Mouse (Mus musculus): ENCODE data around the gene Taf4. TPM values are rescaled to one million over a fixed set of nuclear protein-coding genes. Genes with fewer than 3 reads are reported as not detected.

The Taf4 gene
- polyA plus RNA-seq, 1 experiment, result 6.3 TPM

DNA sequence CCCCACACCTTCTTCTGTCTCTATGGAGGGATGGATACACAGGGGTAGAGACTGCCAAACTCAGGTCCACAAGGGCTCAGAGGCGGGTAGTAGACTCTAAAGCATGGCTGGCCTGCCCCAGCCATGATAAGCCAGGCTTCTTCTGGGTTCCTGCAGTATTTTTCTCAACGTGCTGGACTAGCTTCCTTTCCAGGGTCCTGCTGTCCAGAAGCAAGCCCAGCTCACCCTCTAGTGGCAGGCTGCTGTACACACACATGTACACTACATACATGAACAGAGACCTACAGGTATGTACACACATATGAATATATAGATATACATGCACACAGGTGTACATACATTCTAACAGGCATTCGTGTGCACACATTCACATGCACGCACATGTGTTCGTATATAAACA lies 103.7 kb downstream of the Taf4 start:
- Histone ChIP-seq H3ac (ENCODE audit: control insufficient read depth, insufficient read length) (no peak overlapping the region), H3K4me2 (ENCODE audit: low read depth) (no peak overlapping the region), H3K27me3 (ENCODE audit: control insufficient read depth, insufficient read depth, insufficient read length) (peaks cover 8% of the 10 kb centered on the region), H3K79me2 (ENCODE audit: control insufficient read depth, insufficient read depth) (no peaks in the 10 kb centered on the region), H3K4me3 (no peak overlapping the region), H3K36me3 (ENCODE audit: control insufficient read depth, insufficient read depth) (no peaks in the 10 kb centered on the region)
- TF ChIP-seq CEBPB (IDR thresholded peaks at IDR 0.05; ENCODE audit: insufficient read depth, poor library complexity, severe bottlenecking), result no peak
- no peak for TF ChIP-seq MYOG (IDR thresholded peaks at IDR 0.05; ENCODE audit: control insufficient read depth in 1 of 3, insufficient read depth in 1 of 3, insufficient read length in 2 of 3, low read depth in 2 of 3)
- TF ChIP-seq TCF3 (IDR thresholded peaks at IDR 0.05; ENCODE audit: insufficient read length, low read depth), result no peak
- no peak for TF ChIP-seq MYOD1 (IDR thresholded peaks at IDR 0.05; ENCODE audit: control insufficient read depth in 1 of 3, insufficient read length in 2 of 3, low read depth in 2 of 3)
- TF ChIP-seq E2F4 (IDR thresholded peaks at IDR 0.05; ENCODE audit: insufficient read depth), result no peak
- TF ChIP-seq REST (IDR thresholded peaks at IDR 0.05; ENCODE audit: insufficient read depth, insufficient read length), result no peak
- no peak for TF ChIP-seq MAX (IDR thresholded peaks at IDR 0.05; ENCODE audit: low read depth)
- TF ChIP-seq POLR2AphosphoS2 (IDR thresholded peaks at IDR 0.05; ENCODE audit: insufficient read length, low read depth), result no peak
- no peak for TF ChIP-seq SRF (IDR thresholded peaks at IDR 0.05; ENCODE audit: control insufficient read depth, insufficient read length, low read depth)
- TF ChIP-seq POLR2A (IDR thresholded peaks at IDR 0.05; ENCODE audit: insufficient read length, low read depth), result no peak
- no peak for TF ChIP-seq TCF12 (IDR thresholded peaks at IDR 0.05; ENCODE audit: insufficient read depth, poor library complexity, severe bottlenecking)
- no peak for TF ChIP-seq USF1 (IDR thresholded peaks at IDR 0.05; ENCODE audit: low read depth)

DNA sequence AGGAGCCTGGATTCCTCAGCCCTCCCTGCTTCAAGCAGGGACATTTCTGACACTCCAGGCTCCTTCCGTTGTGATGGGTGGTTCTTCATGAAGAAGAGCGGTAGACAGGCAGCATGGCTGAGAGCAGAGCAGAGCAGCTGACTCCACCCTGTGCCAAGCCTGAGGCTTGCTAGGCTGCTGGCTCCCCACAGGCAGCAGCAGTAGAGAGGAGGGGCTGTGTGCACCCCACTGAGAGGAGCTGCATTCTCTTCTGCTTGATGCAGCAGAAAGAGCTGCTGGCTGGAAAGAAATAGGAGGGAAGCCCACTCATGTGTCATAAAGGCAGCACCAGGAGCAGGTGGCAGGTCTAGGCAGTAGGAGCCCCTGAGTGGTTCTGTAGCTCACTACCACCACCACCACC lies 106.6 kb downstream of the Taf4 start:
- no peak overlapping the region for H3K4me2 ChIP-seq (ENCODE audit: low read depth)
- H3K4me3 ChIP-seq, result no peak overlapping the region
- no peaks in the 10 kb centered on the region for H3K79me2 ChIP-seq (ENCODE audit: control insufficient read depth, insufficient read depth)
- H3ac ChIP-seq (ENCODE audit: control insufficient read depth, insufficient read length), result no peak overlapping the region
- H3K27me3 ChIP-seq (ENCODE audit: control insufficient read depth, insufficient read depth, insufficient read length), result no peaks in the 10 kb centered on the region
- no peaks in the 10 kb centered on the region for H3K36me3 ChIP-seq (ENCODE audit: control insufficient read depth, insufficient read depth)
- no peak for TF ChIP-seq POLR2A (IDR thresholded peaks at IDR 0.05; ENCODE audit: insufficient read length, low read depth)
- TF ChIP-seq MYOD1 (IDR thresholded peaks at IDR 0.05; ENCODE audit: control insufficient read depth in 1 of 3, insufficient read length in 2 of 3, low read depth in 2 of 3), result no peak
- TF ChIP-seq MYOG (IDR thresholded peaks at IDR 0.05; ENCODE audit: control insufficient read depth in 1 of 3, insufficient read depth in 1 of 3, insufficient read length in 2 of 3, low read depth in 2 of 3), result no peak
- no peak for TF ChIP-seq MAX (IDR thresholded peaks at IDR 0.05; ENCODE audit: low read depth)
- no peak for TF ChIP-seq SRF (IDR thresholded peaks at IDR 0.05; ENCODE audit: control insufficient read depth, insufficient read length, low read depth)
- TF ChIP-seq TCF3 (IDR thresholded peaks at IDR 0.05; ENCODE audit: insufficient read length, low read depth), result no peak
- no peak for TF ChIP-seq REST (IDR thresholded peaks at IDR 0.05; ENCODE audit: insufficient read depth, insufficient read length)

DNA sequence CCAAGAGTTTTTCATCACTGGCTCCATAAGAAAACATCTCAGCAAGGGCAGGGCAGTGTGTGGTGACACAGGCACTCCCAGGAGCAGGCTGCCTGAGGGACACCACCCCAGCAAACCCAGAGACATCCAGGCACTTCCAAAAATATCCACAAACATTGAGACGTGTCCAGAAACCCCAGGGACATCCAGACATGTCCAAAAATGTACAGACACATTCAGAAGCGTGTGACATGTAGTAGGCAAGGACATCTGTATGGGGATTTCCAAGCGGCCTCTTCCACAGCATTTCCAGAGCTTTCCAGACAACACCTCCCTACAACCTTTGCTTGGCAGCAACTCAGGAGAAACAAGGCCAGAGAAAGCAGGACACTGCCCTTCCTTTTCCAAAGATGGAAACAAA lies 108.8 kb downstream of the Taf4 start:
- no peak overlapping the region for H3ac ChIP-seq (ENCODE audit: control insufficient read depth, insufficient read length)
- TF ChIP-seq TCF12 (IDR thresholded peaks at IDR 0.05; ENCODE audit: insufficient read depth, poor library complexity, severe bottlenecking) (no peak), REST (IDR thresholded peaks at IDR 0.05; ENCODE audit: insufficient read depth, insufficient read length) (no peak), MYOD1 (IDR thresholded peaks at IDR 0.05; ENCODE audit: control insufficient read depth in 1 of 3, insufficient read length in 2 of 3, low read depth in 2 of 3) (no peak), SRF (IDR thresholded peaks at IDR 0.05; ENCODE audit: control insufficient read depth, insufficient read length, low read depth) (no peak), POLR2AphosphoS2 (IDR thresholded peaks at IDR 0.05; ENCODE audit: insufficient read length, low read depth) (no peak), TCF3 (IDR thresholded peaks at IDR 0.05; ENCODE audit: insufficient read length, low read depth) (no peak), CEBPB (IDR thresholded peaks at IDR 0.05; ENCODE audit: insufficient read depth, poor library complexity, severe bottlenecking) (no peak), USF1 (IDR thresholded peaks at IDR 0.05; ENCODE audit: low read depth) (no peak), MYOG (IDR thresholded peaks at IDR 0.05; ENCODE audit: control insufficient read depth in 1 of 3, insufficient read depth in 1 of 3, insufficient read length in 2 of 3, low read depth in 2 of 3) (no peak)

DNA sequence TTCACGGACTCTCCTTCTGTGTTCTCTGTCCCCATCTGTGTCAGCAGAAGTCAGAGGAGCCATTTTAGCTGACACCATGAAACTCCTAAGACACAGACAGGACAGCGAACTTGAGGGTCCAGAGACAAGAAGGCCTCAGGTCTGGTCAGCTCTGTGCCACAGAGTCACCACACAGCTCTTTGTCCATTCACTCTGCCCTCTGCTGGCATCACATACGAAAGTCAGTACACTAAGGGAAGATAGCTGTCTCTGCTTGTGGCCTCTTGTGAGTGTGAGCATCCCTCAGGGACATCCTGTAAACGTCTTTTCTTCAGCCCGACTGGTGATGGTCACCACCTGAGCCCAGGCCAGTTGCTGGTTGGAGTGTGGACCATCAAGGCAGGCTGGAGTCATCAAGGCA lies 111.3 kb downstream of the Taf4 start:
- H3ac ChIP-seq (ENCODE audit: control insufficient read depth, insufficient read length), result no peak overlapping the region
- H3K27me3 ChIP-seq (ENCODE audit: control insufficient read depth, insufficient read depth, insufficient read length), result no peaks in the 10 kb centered on the region
- no peak overlapping the region for H3K4me2 ChIP-seq (ENCODE audit: low read depth)
- H3K4me3 ChIP-seq, result no peak overlapping the region
- H3K79me2 ChIP-seq (ENCODE audit: control insufficient read depth, insufficient read depth), result no peaks in the 10 kb centered on the region
- H3K36me3 ChIP-seq (ENCODE audit: control insufficient read depth, insufficient read depth), result no peaks in the 10 kb centered on the region
- no peak for TF ChIP-seq SRF (IDR thresholded peaks at IDR 0.05; ENCODE audit: control insufficient read depth, insufficient read length, low read depth)
- TF ChIP-seq TCF3 (IDR thresholded peaks at IDR 0.05; ENCODE audit: insufficient read length, low read depth), result no peak
- no peak for TF ChIP-seq REST (IDR thresholded peaks at IDR 0.05; ENCODE audit: insufficient read depth, insufficient read length)
- no peak for TF ChIP-seq POLR2AphosphoS2 (IDR thresholded peaks at IDR 0.05; ENCODE audit: insufficient read length, low read depth)
- no peak for TF ChIP-seq POLR2A (IDR thresholded peaks at IDR 0.05; ENCODE audit: insufficient read length, low read depth)
- no peak for TF ChIP-seq MYOD1 (IDR thresholded peaks at IDR 0.05; ENCODE audit: control insufficient read depth in 1 of 3, insufficient read length in 2 of 3, low read depth in 2 of 3)
- TF ChIP-seq MYOG (IDR thresholded peaks at IDR 0.05; ENCODE audit: control insufficient read depth in 1 of 3, insufficient read depth in 1 of 3, insufficient read length in 2 of 3, low read depth in 2 of 3), result no peak
- no peak for TF ChIP-seq CEBPB (IDR thresholded peaks at IDR 0.05; ENCODE audit: insufficient read depth, poor library complexity, severe bottlenecking)
- TF ChIP-seq MAX (IDR thresholded peaks at IDR 0.05; ENCODE audit: low read depth), result no peak
- no peak for TF ChIP-seq USF1 (IDR thresholded peaks at IDR 0.05; ENCODE audit: low read depth)
- no peak for TF ChIP-seq TCF12 (IDR thresholded peaks at IDR 0.05; ENCODE audit: insufficient read depth, poor library complexity, severe bottlenecking)
- no peak for TF ChIP-seq E2F4 (IDR thresholded peaks at IDR 0.05; ENCODE audit: insufficient read depth)

More for the DNA sequence above, 108.8 kb downstream of the Taf4 start:
- H3K27me3 ChIP-seq (ENCODE audit: control insufficient read depth, insufficient read depth, insufficient read length), result no peaks in the 10 kb centered on the region
- no peak overlapping the region for H3K4me2 ChIP-seq (ENCODE audit: low read depth)
- H3K79me2 ChIP-seq (ENCODE audit: control insufficient read depth, insufficient read depth), result no peaks in the 10 kb centered on the region
- H3K4me3 ChIP-seq, result no peak overlapping the region
- no peaks in the 10 kb centered on the region for H3K36me3 ChIP-seq (ENCODE audit: control insufficient read depth, insufficient read depth)

DNA sequence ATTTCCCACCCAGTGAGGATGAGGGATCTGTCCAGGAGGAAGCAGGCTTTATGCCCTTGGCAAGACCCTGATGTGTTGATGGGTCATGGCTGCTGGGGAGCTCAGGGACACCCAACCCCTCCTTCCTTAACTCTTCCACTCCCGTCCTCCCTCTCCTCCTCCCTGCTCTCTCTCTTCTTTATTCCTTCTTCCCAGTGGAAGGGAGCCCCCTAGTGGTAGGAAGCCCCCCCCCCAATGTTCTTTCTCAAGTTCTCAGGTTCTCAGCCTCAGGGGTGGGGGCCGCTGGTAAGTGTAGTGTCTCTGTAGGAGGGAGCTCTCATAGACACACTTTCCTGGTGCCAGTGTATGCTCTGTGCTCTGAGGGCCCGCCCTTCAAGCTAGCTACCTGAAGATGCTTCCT lies 113.2 kb downstream of the Taf4 start:
- Histone ChIP-seq H3K27me3 (ENCODE audit: control insufficient read depth, insufficient read depth, insufficient read length) (no peaks in the 10 kb centered on the region), H3K36me3 (ENCODE audit: control insufficient read depth, insufficient read depth) (no peaks in the 10 kb centered on the region), H3K4me2 (ENCODE audit: low read depth) (no peak overlapping the region), H3ac (ENCODE audit: control insufficient read depth, insufficient read length) (no peak overlapping the region), H3K79me2 (ENCODE audit: control insufficient read depth, insufficient read depth) (no peaks in the 10 kb centered on the region), H3K4me3 (no peak overlapping the region)
- TF ChIP-seq TCF3 (IDR thresholded peaks at IDR 0.05; ENCODE audit: insufficient read length, low read depth), result no peak
- TF ChIP-seq SRF (IDR thresholded peaks at IDR 0.05; ENCODE audit: control insufficient read depth, insufficient read length, low read depth), result no peak
- no peak for TF ChIP-seq MAX (IDR thresholded peaks at IDR 0.05; ENCODE audit: low read depth)
